Mouse (Mus musculus) limb, embryonic 14.5 days (tissue): ENCODE data around the gene Tmcc1. TPM values are rescaled to one million over a fixed set of nuclear protein-coding genes. Genes with fewer than 3 reads are reported as not detected.
"Not testable (repeated sequence)": the region's sequence is repeated elsewhere in the genome, so short reads cannot be mapped to it uniquely, and the experiment has no call there.

Experiments
- ATAC-seq: fragments of 200-750 bp; cut with Nextera tagmentation; 2 replicates; pipeline ENCODE4 v1.8.0; 2017; ENCODE audit warnings: low read depth, moderate number of reproducible peaks, moderate TSS enrichment; ENCODE audit not compliant: low FRiP score
- DNase-seq: peaks from one replicate; pipeline ENCODE4 v3.0.0-alpha.2; 2015; ENCODE audit warnings: low spot score
- H3K27ac ChIP-seq: fragments of 300-500 bp; sonication (generic); replicated peaks from 2 replicates; pipeline ENCODE4 v1.5.1; 2014; ENCODE audit warnings: low read depth, mild to moderate bottlenecking, low read length, moderate library complexity, mixed read lengths
- H3K27me3 ChIP-seq: fragments of 300-500 bp; sonication (generic); 2 replicates; pipeline ENCODE4 v1.6.1; 2014; ENCODE audit warnings: low read length, mixed read lengths; ENCODE audit not compliant: control insufficient read depth, insufficient read depth
- H3K36me3 ChIP-seq: fragments of 300-500 bp; sonication (generic); 2 replicates; pipeline ENCODE4 v1.6.1; 2014; ENCODE audit warnings: mild to moderate bottlenecking, low read length, moderate library complexity, mixed read lengths; ENCODE audit not compliant: control insufficient read depth, insufficient read depth
- H3K4me1 ChIP-seq: fragments of 300-500 bp; sonication (generic); 2 replicates; pipeline ENCODE4 v1.6.1; 2014; ENCODE audit warnings: antibody characterized with exemption, low read length, mixed read lengths; ENCODE audit not compliant: control insufficient read depth, insufficient read depth
- H3K4me2 ChIP-seq: fragments of 300-500 bp; sonication (generic); replicated peaks from 2 replicates; pipeline ENCODE4 v1.6.1; 2014; ENCODE audit warnings: low read depth, mild to moderate bottlenecking, low read length, moderate library complexity; ENCODE audit not compliant: severe bottlenecking
- H3K4me3 ChIP-seq: fragments of 300-500 bp; sonication (generic); replicated peaks from 2 replicates; pipeline ENCODE4 v1.5.1; 2014; ENCODE audit warnings: low read length
- H3K9ac ChIP-seq: fragments of 300-500 bp; sonication (generic); 2 replicates; pipeline ENCODE4 v1.6.1; 2014; ENCODE audit warnings: mild to moderate bottlenecking, low read depth, low read length, moderate library complexity; ENCODE audit not compliant: severe bottlenecking
- H3K9me3 ChIP-seq: fragments of 300-500 bp; sonication (generic); 2 replicates; pipeline ENCODE4 v1.6.1; 2016; ENCODE audit warnings: low read length; ENCODE audit not compliant: control insufficient read depth
- POLR2A ChIP-seq: fragments of 200-500 bp; IDR thresholded peaks from 2 replicates; pipeline ENCODE4 v1.8.0; 2012; ENCODE audit warnings: inconsistent platforms, mild to moderate bottlenecking, moderate library complexity, borderline replicate concordance; ENCODE audit not compliant: insufficient read depth, insufficient read length; ENCODE audit errors: extremely low read depth
- WGBS: fragments of 180-500 bp; shearing (Covaris S2); extraction: QIAGEN DNeasy Blood & Tissue Kit; methylation state at CpG from one replicate; pipeline ENCODE4 v1.1.7; 2014; 5-methylcytosine and 5-hydroxymethylcytosine counted together
- polyA plus RNA-seq, 2 experiments: library from polyadenylated mRNA; depleted of rRNA in 1 of 2; stranded (reverse) in 1 of 2; unstranded in 1 of 2; fragments of >200 nt; fragmentation: Nextera tagmentation in 1 of 2; extraction: Ambion mirVana in 1 of 2; gene quantifications; 2 replicates each; pipeline versions ENCODE4 v1.2.1 to v1.2.3; 2012 to 2014

Tmcc1 gene
- polyA plus RNA-seq, 2 experiments = 11.1 to 23.4 TPM

DNA sequence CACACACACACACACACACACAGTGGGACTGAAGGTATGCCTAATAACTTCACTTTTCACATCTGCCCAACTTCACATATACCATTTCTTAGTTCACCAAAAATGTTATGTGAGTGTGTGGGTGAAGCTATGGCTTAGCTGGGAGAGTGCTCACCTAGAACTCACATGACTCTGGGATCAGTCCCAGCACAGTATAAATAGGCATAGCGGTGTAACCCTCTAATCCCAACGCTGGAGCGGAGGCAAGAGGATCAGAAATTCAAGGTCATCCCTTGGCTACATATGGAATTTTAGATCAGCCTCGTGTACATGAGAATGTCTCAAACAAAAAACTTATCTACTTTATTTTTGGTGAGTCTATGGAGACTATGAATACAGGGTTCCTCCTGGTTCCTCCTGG, 119.7 kb downstream of the Tmcc1 start:
- Histone ChIP-seq H3K9ac (no peak overlapping the region), H3K4me3 (no peak overlapping the region), H3K36me3 (no peaks in the 10 kb centered on the region), H3K27me3 (no peaks in the 10 kb centered on the region), H3K4me1 (no peaks in the 10 kb centered on the region), H3K27ac (no peak overlapping the region), H3K4me2 (no peak overlapping the region), H3K9me3 (no peaks in the 10 kb centered on the region)
- no peak for ATAC-seq
- 93% methylated on average over 4 of the region's 4 CpGs for WGBS
- no peak for DNase-seq
- TF ChIP-seq POLR2A = no peak

DNA sequence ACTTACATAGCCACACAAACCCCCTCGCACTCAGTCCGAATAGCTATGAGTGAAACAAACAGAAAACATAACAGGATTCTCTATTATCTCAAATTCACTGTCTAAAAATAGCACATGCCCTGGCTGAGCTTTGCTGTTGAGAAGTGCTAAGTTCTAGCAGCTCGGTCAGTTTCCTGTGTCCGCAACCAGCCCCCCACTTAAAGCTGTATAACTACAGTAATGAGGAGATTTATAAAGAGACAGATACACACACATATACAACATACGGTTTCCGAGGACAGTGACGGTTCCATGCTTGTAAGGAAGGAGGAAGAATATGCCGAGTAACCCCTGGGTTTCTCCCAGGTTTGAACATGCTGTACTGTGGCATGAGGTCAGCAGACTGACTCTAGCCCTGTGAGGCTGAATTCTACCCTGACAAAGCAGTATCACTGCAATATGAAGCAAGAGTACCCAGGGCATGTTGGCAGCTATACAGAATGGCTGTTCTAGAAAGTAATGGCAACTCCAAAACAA, 120.5 kb downstream of the Tmcc1 start:
- 81% methylated on average over 8 of the region's 8 CpGs for WGBS
- no peaks in the 10 kb centered on the region for H3K36me3 ChIP-seq
- no peak overlapping the region for H3K9ac ChIP-seq
- ATAC-seq (no peak), DNase-seq (no peak)
- no peak overlapping the region for H3K4me3 ChIP-seq
- TF ChIP-seq POLR2A = no peak
- H3K27ac ChIP-seq = no peak overlapping the region
- H3K9me3 ChIP-seq = no peaks in the 10 kb centered on the region
- no peak overlapping the region for H3K4me2 ChIP-seq
- no peaks in the 10 kb centered on the region for H3K4me1 ChIP-seq
- no peaks in the 10 kb centered on the region for H3K27me3 ChIP-seq

DNA sequence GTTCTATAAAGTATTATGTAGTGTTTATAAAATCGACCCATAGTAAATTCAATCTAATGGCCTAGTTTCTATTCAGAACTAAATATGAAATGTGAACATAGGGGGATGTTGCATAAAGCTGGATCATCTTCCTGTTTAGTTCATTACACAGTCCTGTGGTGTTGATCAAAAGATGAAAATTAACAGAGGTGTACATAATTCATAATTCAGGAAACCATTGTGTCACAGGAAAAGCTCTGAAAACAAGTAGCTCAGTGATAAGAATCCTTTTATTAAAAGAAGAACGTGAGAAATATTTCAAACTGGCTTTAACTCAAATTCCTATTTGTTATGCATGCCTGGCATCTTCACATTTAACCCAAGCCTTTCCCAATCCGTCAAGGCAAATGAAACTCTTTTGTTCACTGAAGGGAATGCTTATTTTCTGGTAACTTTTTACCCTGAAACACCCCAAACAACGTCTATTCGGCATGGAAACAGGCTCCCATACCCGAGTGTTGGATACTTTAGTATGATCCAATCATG, 121.0 kb downstream of the Tmcc1 start:
- Histone ChIP-seq H3K9ac (no peak overlapping the region), H3K4me3 (no peak overlapping the region), H3K27ac (no peak overlapping the region), H3K27me3 (no peaks in the 10 kb centered on the region), H3K9me3 (no peaks in the 10 kb centered on the region), H3K36me3 (no peaks in the 10 kb centered on the region), H3K4me1 (no peaks in the 10 kb centered on the region), H3K4me2 (no peak overlapping the region)
- DNase-seq = no peak
- TF ChIP-seq POLR2A = no peak
- ATAC-seq = no peak
- WGBS = 78% methylated on average over 6 of the region's 6 CpGs

DNA sequence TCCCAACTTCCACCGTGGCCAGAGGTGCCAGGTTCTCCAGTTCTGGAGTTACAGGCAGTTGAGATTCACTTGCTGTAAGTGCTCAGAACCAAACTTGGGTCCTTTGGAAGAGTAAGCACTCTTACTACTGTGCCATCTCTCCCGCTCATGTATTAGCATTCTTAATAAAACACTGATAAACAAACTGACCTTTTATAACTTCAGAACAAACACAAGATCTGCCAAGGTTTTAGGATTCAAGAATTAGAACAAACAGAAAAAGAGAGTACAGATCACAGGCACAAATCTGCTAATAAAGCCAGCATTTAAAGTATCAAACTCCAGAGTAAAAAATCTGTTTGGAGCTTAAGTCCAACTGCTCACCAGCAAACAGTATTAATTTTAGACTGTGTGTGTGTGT, 121.5 kb downstream of the Tmcc1 start:
- no peak for TF ChIP-seq POLR2A
- H3K27me3 ChIP-seq = no peaks in the 10 kb centered on the region
- 93% methylated on average over 2 of the region's 2 CpGs for WGBS
- H3K36me3 ChIP-seq = no peaks in the 10 kb centered on the region
- H3K4me2 ChIP-seq = no peak overlapping the region
- H3K9me3 ChIP-seq = no peaks in the 10 kb centered on the region
- H3K4me3 ChIP-seq = no peak overlapping the region
- no peak overlapping the region for H3K9ac ChIP-seq
- no peak for DNase-seq
- H3K27ac ChIP-seq = no peak overlapping the region
- H3K4me1 ChIP-seq = no peaks in the 10 kb centered on the region
- ATAC-seq = no peak

DNA sequence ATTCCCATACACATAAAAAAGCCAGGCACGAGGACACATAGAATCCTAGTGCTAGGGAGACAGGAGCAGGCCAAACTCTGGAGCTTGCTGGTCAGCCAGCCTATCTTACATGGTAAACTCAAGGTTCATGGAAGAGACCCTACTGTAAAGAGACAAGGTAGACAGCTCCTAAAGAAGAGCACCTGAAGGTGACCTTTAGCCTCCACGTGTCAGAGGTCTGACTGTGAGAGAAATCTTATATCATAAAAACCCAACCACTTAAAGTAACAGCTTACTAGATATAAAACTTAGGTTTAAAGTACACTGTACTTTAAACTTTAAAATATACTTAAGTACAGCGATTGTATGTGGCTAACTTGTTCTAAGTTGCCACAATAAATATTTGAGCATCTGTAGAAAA, 122.7 kb downstream of the Tmcc1 start:
- Histone ChIP-seq H3K4me2 (no peak overlapping the region), H3K9ac (no peak overlapping the region), H3K36me3 (no peaks in the 10 kb centered on the region), H3K9me3 (no peaks in the 10 kb centered on the region), H3K4me3 (no peak overlapping the region), H3K27me3 (no peaks in the 10 kb centered on the region), H3K27ac (no peak overlapping the region), H3K4me1 (no peaks in the 10 kb centered on the region)
- DNase-seq = no peak
- no peak for TF ChIP-seq POLR2A
- ATAC-seq = no peak
- WGBS = 85% methylated on average over 3 of the region's 3 CpGs

DNA sequence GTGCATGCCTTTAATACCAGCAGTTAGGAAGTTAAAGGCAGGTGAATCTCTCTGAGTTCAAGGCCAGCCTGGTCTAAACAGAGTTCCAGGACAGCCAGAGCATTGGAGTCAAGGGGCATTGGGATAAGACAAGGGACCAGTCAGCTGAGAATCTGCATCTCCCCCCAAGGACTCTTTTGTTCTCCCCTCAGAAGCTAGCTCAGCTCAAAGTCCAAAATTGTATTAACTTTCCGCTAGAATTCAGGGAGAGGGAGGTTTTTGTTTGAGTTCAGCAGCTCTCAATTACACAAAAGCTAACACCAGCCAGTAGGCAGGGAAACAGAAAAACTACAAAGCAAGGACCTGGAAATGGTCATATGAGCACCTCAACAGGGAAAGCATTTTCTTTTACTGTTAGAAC, 129.8 kb downstream of the Tmcc1 start:
- Histone ChIP-seq H3K9me3 (no peaks in the 10 kb centered on the region), H3K4me1 (no peaks in the 10 kb centered on the region), H3K27me3 (no peaks in the 10 kb centered on the region), H3K9ac (no peak overlapping the region), H3K36me3 (no peaks in the 10 kb centered on the region), H3K4me3 (no peak overlapping the region), H3K4me2 (no peak overlapping the region), H3K27ac (no peak overlapping the region)
- TF ChIP-seq POLR2A = no peak
- WGBS = 93% methylated on average over 1 of the region's 1 CpGs
- ATAC-seq (no peak), DNase-seq (no peak)

DNA sequence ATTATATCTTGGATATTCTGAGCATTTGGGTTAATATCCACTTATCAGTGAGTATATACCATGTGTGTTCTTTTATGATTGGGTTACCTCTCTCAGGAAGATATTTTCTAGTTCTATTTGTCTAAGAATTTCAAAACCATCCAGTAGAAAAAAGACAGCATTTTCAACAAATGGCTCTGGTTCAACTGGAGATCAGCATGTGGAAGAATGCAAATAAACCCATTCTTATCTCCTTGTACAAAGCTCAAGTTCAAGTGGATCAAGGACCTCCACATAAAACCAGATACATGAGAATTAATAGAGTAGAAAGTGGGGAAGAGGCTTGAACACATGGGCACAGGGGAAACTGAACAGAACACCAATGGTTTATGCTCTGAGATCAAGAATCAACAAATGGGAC, 133.7 kb downstream of the Tmcc1 start:
- H3K4me3 ChIP-seq, H3K27me3 ChIP-seq, H3K36me3 ChIP-seq, H3K4me2 ChIP-seq, H3K27ac ChIP-seq, H3K9me3 ChIP-seq, H3K4me1 ChIP-seq, DNase-seq, H3K9ac ChIP-seq, ATAC-seq: not testable (repeated sequence)
